Mouse (Mus musculus): ENCODE data around the gene Cyp2f2.

DNA sequence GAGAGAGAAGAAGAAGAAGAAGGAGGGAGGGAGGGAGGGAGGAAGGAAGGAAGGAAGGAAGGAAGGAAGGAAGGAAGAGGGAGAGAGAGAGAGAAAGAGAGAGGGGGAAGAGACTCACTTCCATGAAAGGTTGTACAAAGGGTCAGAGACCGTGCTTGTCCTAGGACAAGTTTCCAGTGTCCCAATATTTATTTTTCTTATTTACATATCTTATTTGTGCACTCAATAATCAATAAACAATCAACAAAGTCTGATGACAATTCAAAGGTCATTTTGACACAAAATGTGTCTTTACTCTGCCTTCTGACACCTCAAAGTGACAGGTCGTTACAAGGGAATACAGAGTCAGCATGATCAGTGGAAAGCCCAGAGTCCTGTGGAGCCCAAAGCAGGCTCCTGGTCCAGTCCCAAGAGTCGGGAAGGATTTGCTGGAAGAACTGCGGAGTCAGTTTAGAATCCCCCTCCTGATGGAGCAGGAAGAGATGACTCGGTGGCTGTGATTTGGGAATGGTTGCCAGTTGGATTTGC, 4.7 kb downstream of the Cyp2f2 start:
- TF ChIP-seq GATA1 (IDR thresholded peaks at IDR 0.05; ENCODE audit: low read length) (no peak), TAL1 (IDR thresholded peaks at IDR 0.05; ENCODE audit: low read length) (no peak)

Measured in erythroblast, embryonic 14.5 days (primary cell).